Mouse (Mus musculus) limb, embryonic 14.5 days (tissue): ENCODE results near the gene AI413582. TPM values are rescaled to one million over a fixed set of nuclear protein-coding genes. Genes with fewer than 3 reads are reported as not detected.

ENCODE experiments used
- ATAC-seq: fragments of 200-750 bp; cut with Nextera tagmentation; 2 replicates; pipeline ENCODE4 v1.8.0; 2017; ENCODE audit warnings: low read depth, moderate number of reproducible peaks, moderate TSS enrichment; ENCODE audit not compliant: low FRiP score
- DNase-seq: peaks from one replicate; pipeline ENCODE4 v3.0.0-alpha.2; 2015; ENCODE audit warnings: low spot score
- H3K27ac ChIP-seq: fragments of 300-500 bp; sonication (generic); replicated peaks from 2 replicates; pipeline ENCODE4 v1.5.1; 2014; ENCODE audit warnings: low read depth, mild to moderate bottlenecking, low read length, moderate library complexity, mixed read lengths
- H3K27me3 ChIP-seq: fragments of 300-500 bp; sonication (generic); 2 replicates; pipeline ENCODE4 v1.6.1; 2014; ENCODE audit warnings: low read length, mixed read lengths; ENCODE audit not compliant: control insufficient read depth, insufficient read depth
- H3K36me3 ChIP-seq: fragments of 300-500 bp; sonication (generic); 2 replicates; pipeline ENCODE4 v1.6.1; 2014; ENCODE audit warnings: mild to moderate bottlenecking, low read length, moderate library complexity, mixed read lengths; ENCODE audit not compliant: control insufficient read depth, insufficient read depth
- H3K4me1 ChIP-seq: fragments of 300-500 bp; sonication (generic); 2 replicates; pipeline ENCODE4 v1.6.1; 2014; ENCODE audit warnings: antibody characterized with exemption, low read length, mixed read lengths; ENCODE audit not compliant: control insufficient read depth, insufficient read depth
- H3K4me2 ChIP-seq: fragments of 300-500 bp; sonication (generic); replicated peaks from 2 replicates; pipeline ENCODE4 v1.6.1; 2014; ENCODE audit warnings: low read depth, mild to moderate bottlenecking, low read length, moderate library complexity; ENCODE audit not compliant: severe bottlenecking
- H3K4me3 ChIP-seq: fragments of 300-500 bp; sonication (generic); replicated peaks from 2 replicates; pipeline ENCODE4 v1.5.1; 2014; ENCODE audit warnings: low read length
- H3K9ac ChIP-seq: fragments of 300-500 bp; sonication (generic); 2 replicates; pipeline ENCODE4 v1.6.1; 2014; ENCODE audit warnings: mild to moderate bottlenecking, low read depth, low read length, moderate library complexity; ENCODE audit not compliant: severe bottlenecking
- H3K9me3 ChIP-seq: fragments of 300-500 bp; sonication (generic); 2 replicates; pipeline ENCODE4 v1.6.1; 2016; ENCODE audit warnings: low read length; ENCODE audit not compliant: control insufficient read depth
- POLR2A ChIP-seq: fragments of 200-500 bp; IDR thresholded peaks from 2 replicates; pipeline ENCODE4 v1.8.0; 2012; ENCODE audit warnings: inconsistent platforms, mild to moderate bottlenecking, moderate library complexity, borderline replicate concordance; ENCODE audit not compliant: insufficient read depth, insufficient read length; ENCODE audit errors: extremely low read depth
- WGBS: fragments of 180-500 bp; shearing (Covaris S2); extraction: QIAGEN DNeasy Blood & Tissue Kit; methylation state at CpG from one replicate; pipeline ENCODE4 v1.1.7; 2014; 5-methylcytosine and 5-hydroxymethylcytosine counted together
- polyA plus RNA-seq, 2 experiments: library from polyadenylated mRNA; depleted of rRNA in 1 of 2; stranded (reverse) in 1 of 2; unstranded in 1 of 2; fragments of >200 nt; fragmentation: Nextera tagmentation in 1 of 2; extraction: Ambion mirVana in 1 of 2; gene quantifications; 2 replicates each; pipeline versions ENCODE4 v1.2.1 to v1.2.3; 2012 to 2014

AI413582 gene
- polyA plus RNA-seq, 2 experiments: 24.1 to 31.9 TPM

GRCm38 (mm10) chr17:27596376-27597190 lies 31.0 kb upstream of the AI413582 start:
- H3K4me3 ChIP-seq: no peak overlapping the region
- ATAC-seq: no peak
- WGBS: 66% methylated on average over 21 of the region's 21 CpGs
- no peak for DNase-seq
- no peak for TF ChIP-seq POLR2A
- no peak overlapping the region for H3K27ac ChIP-seq
- no peak overlapping the region for H3K9ac ChIP-seq
- H3K4me2 ChIP-seq: no peak overlapping the region
- peaks cover 48% of the 10 kb centered on the region for H3K36me3 ChIP-seq
- no peaks in the 10 kb centered on the region for H3K27me3 ChIP-seq
- no peaks in the 10 kb centered on the region; the same call in 1 of the 2 replicates for H3K4me1 ChIP-seq
- H3K9me3 ChIP-seq: no peaks in the 10 kb centered on the region

GRCm38 (mm10) chr17:27595659-27596375 lies 30.3 kb upstream of the AI413582 start:
- Histone ChIP-seq H3K36me3 (peaks cover 52% of the 10 kb centered on the region), H3K4me3 (no peak overlapping the region), H3K27me3 (no peaks in the 10 kb centered on the region), H3K4me1 (no peaks in the 10 kb centered on the region; the same call in 1 of the 2 replicates), H3K9me3 (no peaks in the 10 kb centered on the region), H3K9ac (no peak overlapping the region), H3K4me2 (no peak overlapping the region), H3K27ac (no peak overlapping the region)
- TF ChIP-seq POLR2A: no peak
- 84% methylated on average over 15 of the region's 15 CpGs for WGBS
- no peak for DNase-seq
- ATAC-seq: no peak

- 96% methylated on average over 7 of the region's 7 CpGs for WGBS
- Histone ChIP-seq H3K9ac (no peak overlapping the region), H3K4me3 (no peak overlapping the region), H3K27ac (no peak overlapping the region), H3K4me2 (no peak overlapping the region), H3K9me3 (no peaks in the 10 kb centered on the region), H3K4me1 (peaks cover 3% of the 10 kb centered on the region; the same call in 1 of the 2 replicates), H3K27me3 (no peaks in the 10 kb centered on the region), H3K36me3 (peaks cover 68% of the 10 kb centered on the region)
- no peak for DNase-seq
- no peak for TF ChIP-seq POLR2A
- no peak for ATAC-seq
Measured at GRCm38 (mm10) chr17:27592565-27592910, 27.0 kb upstream of the AI413582 start.

- Histone ChIP-seq H3K36me3 (peaks cover 72% of the 10 kb centered on the region), H3K27ac (no peak overlapping the region), H3K4me2 (no peak overlapping the region), H3K9me3 (no peaks in the 10 kb centered on the region), H3K4me3 (no peak overlapping the region), H3K4me1 (peaks cover 3% of the 10 kb centered on the region; the same call in 1 of the 2 replicates), H3K27me3 (no peaks in the 10 kb centered on the region), H3K9ac (no peak overlapping the region)
- DNase-seq: no peak
- 88% methylated on average over 12 of the region's 12 CpGs for whole genome bisulfite sequencing
- no peak for TF ChIP-seq POLR2A
- ATAC-seq: no peak
Measured at GRCm38 (mm10) chr17:27591826-27592564, 26.4 kb upstream of the AI413582 start.

- H3K4me2 ChIP-seq: no peak overlapping the region
- no peak overlapping the region for H3K4me3 ChIP-seq
- 77% methylated on average over 8 of the region's 8 CpGs for WGBS
- H3K9me3 ChIP-seq: no peaks in the 10 kb centered on the region
- H3K27me3 ChIP-seq: no peaks in the 10 kb centered on the region
- peaks cover 73% of the 10 kb centered on the region for H3K36me3 ChIP-seq
- TF ChIP-seq POLR2A: no peak
- ATAC-seq (no peak), DNase-seq (no peak)
- no peak overlapping the region for H3K27ac ChIP-seq
- H3K9ac ChIP-seq: no peak overlapping the region
- H3K4me1 ChIP-seq: 0 out of 2 replicates have a peak, but pooled peaks cover 3% of the 10 kb centered on the region
Measured at GRCm38 (mm10) chr17:27588231-27588630, 22.7 kb upstream of the AI413582 start.
